In the genomic region with DNA sequence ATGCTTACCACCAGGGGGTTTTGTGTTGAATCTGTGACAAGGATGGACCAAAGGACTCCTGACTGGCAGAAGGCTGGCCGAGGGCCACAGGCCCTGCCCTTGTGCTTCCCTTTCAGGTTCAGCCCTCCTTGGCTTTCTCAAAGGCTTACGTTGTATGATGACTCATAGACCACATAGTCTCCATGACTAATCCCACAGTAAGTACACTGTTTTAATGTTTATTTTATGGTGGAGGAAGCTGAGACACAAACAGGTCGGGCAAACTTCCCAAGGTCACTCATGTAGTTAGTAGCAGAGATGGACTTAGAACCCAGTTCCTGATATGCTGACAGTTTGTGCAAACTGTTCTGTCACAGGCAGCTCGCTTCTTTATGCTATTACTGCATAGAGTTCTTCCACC, we compare ENCODE assay signal across 17 mouse cellular contexts. TPM values are rescaled to one million over a fixed set of nuclear protein-coding genes. Genes with fewer than 3 reads are reported as not detected.
DNase-seq lines count a peak whose midpoint lies in the region; ATAC-seq and TF ChIP-seq lines count a peak whose summit lies in the region.
"Had no signal": no experiment of that assay in that cellular context is flagged by ENCODE, and none has a peak within 500 bp of the region (broad histone marks: within the 10 kb centered on the region; RNA-seq: fewer than 3 reads in every experiment).

No protein-coding gene starts in this region.

- peak; percentile 92 for ATAC-seq in intestine, embryonic 15.5 days
- ATAC-seq: CD4-positive, CD25-positive, alpha-beta regulatory T cell, adult 4 months had no signal

- intact Hi-C loops in gastrocnemius, adult 2 months (cut with DNase I) = loop anchor here (5.0 to 10.0 kb wide), 2 partner anchors 114 to 123 kb away; a partner anchor contains a TSS
- intact Hi-C loops in left cerebral cortex, postnatal 4 days (cut with DNase I) = no loop called here

- no peaks in the 10 kb centered on the region for H3K4me1 ChIP-seq in intestine, embryonic 15.5 days (replicated peaks)
- H3K4me1 ChIP-seq: limb, embryonic 10.5 days; midbrain, embryonic 12.5 days had no signal

- H3K27me3 ChIP-seq in intestine, embryonic 15.5 days (replicated peaks) = no peaks in the 10 kb centered on the region
- H3K27me3 ChIP-seq: midbrain, embryonic 12.5 days had no signal

- no peak overlapping the region for H3K9ac ChIP-seq in intestine, embryonic 15.5 days
- H3K9ac ChIP-seq: midbrain, embryonic 12.5 days had no signal

- TF ChIP-seq CTCF in gastrocnemius, adult 2 months (IDR thresholded peaks at IDR 0.05) = no peak

- no peak overlapping the region for H3K4me3 ChIP-seq in gastrocnemius, adult 2 months
- H3K4me3 ChIP-seq in intestine, embryonic 15.5 days (replicated peaks) = no peak overlapping the region
- H3K4me3 ChIP-seq: erythroblast, embryonic 14.5 days; limb, embryonic 10.5 days; midbrain, embryonic 12.5 days had no signal

- H3K36me3 ChIP-seq in intestine, embryonic 15.5 days = no peaks in the 10 kb centered on the region
- H3K36me3 ChIP-seq: limb, embryonic 10.5 days; midbrain, embryonic 12.5 days had no signal

- H3K4me2 ChIP-seq in intestine, embryonic 15.5 days (replicated peaks) = no peak overlapping the region
- H3K4me2 ChIP-seq: midbrain, embryonic 12.5 days had no signal

- DNase-seq in gastrocnemius, postnatal 10 days = peak; percentile 5
- DNase-seq in gastrocnemius, adult 2 months = no peak
- DNase-seq in urinary bladder, adult 18-20 months (ENCODE audit: low spot score in 2 of 2) = peak; percentile 3 to 8
- DNase-seq in urinary bladder, postnatal 10 days (ENCODE audit: low spot score) = no peak
- DNase-seq in left cerebral cortex, postnatal 4 days = no peak
- DNase-seq in spleen, postnatal 36 days (ENCODE audit: low spot score in 2 of 2) = no peak
- DNase-seq: cerebellum, adult 8-10 months; heart, adult 11 months had no signal

- H3K9me3 ChIP-seq in intestine, embryonic 15.5 days = no peaks in the 10 kb centered on the region
- H3K9me3 ChIP-seq: limb, embryonic 10.5 days; midbrain, embryonic 12.5 days had no signal

- H3K27ac ChIP-seq in gastrocnemius, adult 2 months = no peak overlapping the region
- no peak overlapping the region for H3K27ac ChIP-seq in intestine, embryonic 15.5 days
- H3K27ac ChIP-seq: limb, embryonic 10.5 days; midbrain, embryonic 12.5 days had no signal

- 43% methylated on average over 4 of the region's 4 CpGs for WGBS in intestine, embryonic 15.5 days

RNA-seq across cellular contexts. Expression of a gene that starts 3.0 kb away (rescaled TPM):
- total RNA-seq in gastrocnemius, postnatal 10 days (2021) = not detected
- total RNA-seq in gastrocnemius, adult 2 months (2021) = not detected
- not detected in 2 replicates for polyA plus RNA-seq in intestine, embryonic 15.5 days (2015; fragmentation: Nextera tagmentation; extraction: Ambion mirVana)
- not detected for total RNA-seq in left cerebral cortex, postnatal 4 days (2021)
- total RNA-seq: layer of hippocampus, adult 18-20 months had no signal
- polyA plus RNA-seq: brain, embryonic 14.5 days; CD4-positive, CD25-positive, alpha-beta regulatory T cell, adult 4 months; erythroblast, embryonic 14.5 days; heart, postnatal 0 days; limb, embryonic 10.5 days; lung, embryonic 16.5 days; midbrain, embryonic 12.5 days had no signal

RNA-seq across cellular contexts. Expression of a gene that starts 17.9 kb away (rescaled TPM):
- total RNA-seq in gastrocnemius, postnatal 10 days (2021) = not detected
- total RNA-seq in gastrocnemius, adult 2 months (2021) = not detected
- polyA plus RNA-seq in intestine, embryonic 15.5 days (2015; fragmentation: Nextera tagmentation; extraction: Ambion mirVana) = not detected in 2 replicates
- total RNA-seq in left cerebral cortex, postnatal 4 days (2021) = not detected
- total RNA-seq: layer of hippocampus, adult 18-20 months had no signal
- polyA plus RNA-seq: brain, embryonic 14.5 days; CD4-positive, CD25-positive, alpha-beta regulatory T cell, adult 4 months; erythroblast, embryonic 14.5 days; heart, postnatal 0 days; limb, embryonic 10.5 days; lung, embryonic 16.5 days; midbrain, embryonic 12.5 days had no signal

RNA-seq across cellular contexts. Expression of a gene that starts 39.3 kb away (rescaled TPM):
- total RNA-seq in gastrocnemius, postnatal 10 days (2021) = not detected
- total RNA-seq in gastrocnemius, adult 2 months (2021) = not detected
- not detected in 2 replicates for polyA plus RNA-seq in intestine, embryonic 15.5 days (2015; fragmentation: Nextera tagmentation; extraction: Ambion mirVana)
- total RNA-seq in left cerebral cortex, postnatal 4 days (2021) = not detected
- total RNA-seq: layer of hippocampus, adult 18-20 months had no signal
- polyA plus RNA-seq: brain, embryonic 14.5 days; CD4-positive, CD25-positive, alpha-beta regulatory T cell, adult 4 months; erythroblast, embryonic 14.5 days; heart, postnatal 0 days; limb, embryonic 10.5 days; lung, embryonic 16.5 days; midbrain, embryonic 12.5 days had no signal

RNA-seq across cellular contexts. Expression of a gene that starts 40.7 kb away (rescaled TPM):
- not detected for total RNA-seq in gastrocnemius, postnatal 10 days (2021)
- total RNA-seq in gastrocnemius, adult 2 months (2021) = not detected
- not detected in 2 replicates for polyA plus RNA-seq in intestine, embryonic 15.5 days (2015; fragmentation: Nextera tagmentation; extraction: Ambion mirVana)
- total RNA-seq in left cerebral cortex, postnatal 4 days (2021) = not detected
- total RNA-seq: layer of hippocampus, adult 18-20 months had no signal
- polyA plus RNA-seq: brain, embryonic 14.5 days; CD4-positive, CD25-positive, alpha-beta regulatory T cell, adult 4 months; erythroblast, embryonic 14.5 days; heart, postnatal 0 days; limb, embryonic 10.5 days; lung, embryonic 16.5 days; midbrain, embryonic 12.5 days had no signal

RNA-seq across cellular contexts. Expression of a gene that starts 47.9 kb away (rescaled TPM):
- not detected for total RNA-seq in gastrocnemius, postnatal 10 days (2021)
- not detected for total RNA-seq in gastrocnemius, adult 2 months (2021)
- polyA plus RNA-seq in intestine, embryonic 15.5 days (2015; fragmentation: Nextera tagmentation; extraction: Ambion mirVana) = not detected in 2 replicates
- total RNA-seq in left cerebral cortex, postnatal 4 days (2021) = not detected
- total RNA-seq: layer of hippocampus, adult 18-20 months had no signal
- polyA plus RNA-seq: brain, embryonic 14.5 days; CD4-positive, CD25-positive, alpha-beta regulatory T cell, adult 4 months; erythroblast, embryonic 14.5 days; heart, postnatal 0 days; limb, embryonic 10.5 days; lung, embryonic 16.5 days; midbrain, embryonic 12.5 days had no signal

Comparison
In these comparisons a context has a peak if more than half of its experiments do, and no peak if none do; other contexts are left out.
1. DNase-seq: peak in gastrocnemius, postnatal 10 days (single experiment) and urinary bladder, adult 18-20 months (2 of 2); none in gastrocnemius, adult 2 months (single experiment), urinary bladder, postnatal 10 days (single experiment), left cerebral cortex, postnatal 4 days (single experiment) and spleen, postnatal 36 days (0 of 2).